Mouse (Mus musculus): ENCODE data around the gene Rrp7a. TPM values are rescaled to one million over a fixed set of nuclear protein-coding genes. Genes with fewer than 3 reads are reported as not detected.

Gene Rrp7a
- 10 to 100 TPM; 85.0 to 87.1 TPM for total RNA-seq (2023)

GRCm38 (mm10) chr15:83122566-83123145 lies at the start of gene Rrp7a:
Rrp7a (minus strand) TSS chr15:83122801.

GRCm38 (mm10) chr15:83149196-83150072 lies 26.8 kb upstream of the Rrp7a start, which contains the start of gene Poldip3:
Poldip3 (minus strand) TSS chr15:83149384.

GRCm38 (mm10) chr15:83089429-83089605 lies 33.3 kb downstream of the Rrp7a start, which contains the start of gene Serhl:
Serhl (plus strand) TSS chr15:83089506.

Other genes with a start within 250 kb of the Rrp7a start
- 100 to 1,000 TPM; 142 to 146 TPM for gene Tcf20, start 134.9 kb downstream of the Rrp7a start, total RNA-seq (2023)
- 10 to 100 TPM; 35.7 to 41.6 TPM for gene Nfam1, start 89.5 kb downstream of the Rrp7a start, total RNA-seq (2023)
- 10 to 100 TPM; 23.2 to 25.5 TPM for gene Serhl, start 33.3 kb downstream of the Rrp7a start, total RNA-seq (2023)
- 100 to 1,000 TPM; 166 to 180 TPM for gene Poldip3, start 26.6 kb upstream of the Rrp7a start, total RNA-seq (2023)
- gene Cyb5r3, start 49.8 kb upstream of the Rrp7a start, total RNA-seq (2023): 10 to 100 TPM; 68.4 to 73.1 TPM
- gene A4galt, start 129.0 kb upstream of the Rrp7a start, total RNA-seq (2023): under 1 TPM in 1 of 2 experiments, not detected in 1; 0.44 TPM
- 10 to 100 TPM; 13.3 to 13.5 TPM for gene Arfgap3, start 227.4 kb upstream of the Rrp7a start, total RNA-seq (2023)

Measured in B cell, adult 67 days (primary cell).